Mouse (Mus musculus) lung, embryonic 16.5 days (tissue): ENCODE results near the gene Tspan9. TPM values are rescaled to one million over a fixed set of nuclear protein-coding genes. Genes with fewer than 3 reads are reported as not detected.

ENCODE experiments used
- ATAC-seq: fragments of 200-750 bp; cut with Nextera tagmentation; 2 replicates; pipeline ENCODE4 v1.8.0; 2017; ENCODE audit warnings: low read depth, mild to moderate bottlenecking, moderate library complexity
- H3K27ac ChIP-seq: fragments of 300-500 bp; sonication (generic); 2 replicates; pipeline ENCODE4 v1.5.1; 2014; ENCODE audit warnings: mild to moderate bottlenecking, control low read depth, low read length
- H3K27me3 ChIP-seq: fragments of 300-500 bp; sonication (generic); 2 replicates; pipeline ENCODE4 v1.6.1; 2014; ENCODE audit warnings: low read depth, low read length, mixed read lengths; ENCODE audit not compliant: control insufficient read depth, insufficient read depth
- H3K36me3 ChIP-seq: fragments of 300-500 bp; sonication (generic); 2 replicates; pipeline ENCODE4 v1.6.1; 2014; ENCODE audit warnings: low read length; ENCODE audit not compliant: control insufficient read depth, insufficient read depth
- H3K4me1 ChIP-seq: fragments of 300-500 bp; sonication (generic); replicated peaks from 2 replicates; pipeline ENCODE4 v1.6.1; 2014; ENCODE audit warnings: low read length, mixed read lengths; ENCODE audit not compliant: control insufficient read depth, insufficient read depth
- H3K4me2 ChIP-seq: fragments of 300-500 bp; sonication (generic); 2 replicates; pipeline ENCODE4 v1.6.1; 2014; ENCODE audit warnings: low read depth, low read length, control low read depth
- H3K4me3 ChIP-seq: fragments of 300-500 bp; sonication (generic); 2 replicates; pipeline ENCODE4 v1.5.1; 2014; ENCODE audit warnings: mild to moderate bottlenecking, low read length, control low read depth
- H3K9ac ChIP-seq: fragments of 300-500 bp; sonication (generic); 2 replicates; pipeline ENCODE4 v1.6.1; 2014; ENCODE audit warnings: low read length, control low read depth
- H3K9me3 ChIP-seq: fragments of 300-500 bp; sonication (generic); 2 replicates; pipeline ENCODE4 v1.6.1; 2016; ENCODE audit warnings: low read length; ENCODE audit not compliant: control insufficient read depth
- WGBS: fragments of 180-500 bp; shearing (Covaris S2); extraction: QIAGEN DNeasy Blood & Tissue Kit; methylation state at CpG from one replicate; pipeline ENCODE4 v1.1.7; 2014; 5-methylcytosine and 5-hydroxymethylcytosine counted together
- polyA plus RNA-seq: library from polyadenylated mRNA; unstranded; fragments of >200 nt; fragmentation: Nextera tagmentation; extraction: Ambion mirVana; gene quantifications from 2 replicates; pipeline ENCODE4 v1.2.1, GENCODE M21; 2015

The Tspan9 gene
- polyA plus RNA-seq, 1 experiment from 2014 or later: 158 TPM

DNA sequence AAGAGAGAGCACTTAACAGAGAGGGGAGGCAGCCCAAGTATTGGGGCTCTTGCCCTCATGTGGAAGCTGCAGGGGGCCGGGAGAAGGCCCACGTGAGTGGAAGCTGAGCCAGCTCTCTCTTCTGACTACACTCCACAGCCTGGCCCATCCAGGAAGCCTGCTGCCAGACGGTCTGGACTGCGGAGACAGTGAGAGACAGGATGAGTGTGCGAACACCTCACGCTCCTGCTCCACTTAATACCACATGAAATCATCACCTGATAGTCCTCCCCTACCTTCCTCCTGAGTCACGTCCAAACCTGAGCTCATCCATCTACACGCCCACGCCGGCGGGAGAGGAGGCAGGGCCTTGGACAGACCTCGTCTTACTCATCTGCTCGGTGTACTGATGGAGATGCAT lies 81.2 kb downstream of the Tspan9 start:
- Histone ChIP-seq H3K9ac (no peak overlapping the region), H3K27ac (no peak overlapping the region), H3K4me3 (no peak overlapping the region), H3K4me2 (no peak overlapping the region), H3K36me3 (no peaks in the 10 kb centered on the region), H3K9me3 (no peaks in the 10 kb centered on the region), H3K4me1 (peaks cover 6% of the 10 kb centered on the region), H3K27me3 (no peaks in the 10 kb centered on the region)
- 87% methylated on average over 13 of the region's 13 CpGs for WGBS
- ATAC-seq: no peak

DNA sequence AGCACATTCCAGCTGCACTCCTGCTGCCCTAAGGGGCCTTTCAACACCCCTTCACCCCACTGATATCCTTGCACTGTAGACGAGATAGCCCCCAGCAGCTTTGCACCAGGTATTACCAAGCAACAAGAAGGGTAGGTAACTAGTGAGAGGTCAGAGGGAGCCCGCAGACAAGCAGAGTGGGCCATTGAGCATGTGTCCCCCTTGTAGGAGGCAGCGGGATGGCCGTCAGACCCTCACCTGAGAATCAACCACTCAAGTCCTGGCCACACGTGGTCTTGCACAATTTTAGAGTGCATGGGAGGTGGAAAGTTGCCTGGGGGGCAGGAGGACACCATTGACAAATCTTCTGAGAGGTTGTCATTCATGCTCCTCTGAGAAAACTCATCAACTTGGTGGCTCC lies 82.1 kb downstream of the Tspan9 start:
- ATAC-seq: no peak
- H3K36me3 ChIP-seq: no peaks in the 10 kb centered on the region
- 82% methylated on average over 5 of the region's 5 CpGs for WGBS

DNA sequence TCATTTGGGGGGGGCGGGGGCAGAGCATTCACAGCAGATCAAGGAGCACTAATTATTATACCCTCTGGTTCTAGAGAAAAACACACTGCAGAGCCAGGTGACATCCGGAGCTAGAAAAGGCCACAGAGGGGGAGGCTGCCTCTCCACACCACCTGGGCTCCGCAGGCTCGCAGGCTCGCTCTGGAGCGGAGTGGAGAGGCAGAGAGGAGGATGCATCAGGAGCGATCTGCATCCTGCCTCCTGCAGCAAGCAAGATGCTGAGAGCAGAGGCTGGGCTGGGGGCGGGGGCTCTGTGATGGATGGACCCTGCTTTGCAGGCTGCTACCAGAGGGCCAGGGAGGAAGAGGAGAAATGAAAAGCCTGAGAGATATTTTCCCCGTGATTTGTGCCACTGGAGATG lies 84.8 kb downstream of the Tspan9 start:
- Histone ChIP-seq H3K27me3 (no peaks in the 10 kb centered on the region), H3K36me3 (no peaks in the 10 kb centered on the region), H3K4me1 (no peaks in the 10 kb centered on the region), H3K4me2 (no peak overlapping the region), H3K9me3 (no peaks in the 10 kb centered on the region), H3K4me3 (no peak overlapping the region), H3K9ac (no peak overlapping the region), H3K27ac (no peak overlapping the region)
- ATAC-seq: no peak
- 47% methylated on average over 9 of the region's 9 CpGs for WGBS

More for the DNA sequence above, 82.1 kb downstream of the Tspan9 start:
- H3K4me1 ChIP-seq: peaks cover 6% of the 10 kb centered on the region
- H3K27ac ChIP-seq: no peak overlapping the region
- no peak overlapping the region for H3K9ac ChIP-seq
- H3K9me3 ChIP-seq: no peaks in the 10 kb centered on the region
- no peaks in the 10 kb centered on the region for H3K27me3 ChIP-seq
- H3K4me3 ChIP-seq: no peak overlapping the region
- H3K4me2 ChIP-seq: no peak overlapping the region

DNA sequence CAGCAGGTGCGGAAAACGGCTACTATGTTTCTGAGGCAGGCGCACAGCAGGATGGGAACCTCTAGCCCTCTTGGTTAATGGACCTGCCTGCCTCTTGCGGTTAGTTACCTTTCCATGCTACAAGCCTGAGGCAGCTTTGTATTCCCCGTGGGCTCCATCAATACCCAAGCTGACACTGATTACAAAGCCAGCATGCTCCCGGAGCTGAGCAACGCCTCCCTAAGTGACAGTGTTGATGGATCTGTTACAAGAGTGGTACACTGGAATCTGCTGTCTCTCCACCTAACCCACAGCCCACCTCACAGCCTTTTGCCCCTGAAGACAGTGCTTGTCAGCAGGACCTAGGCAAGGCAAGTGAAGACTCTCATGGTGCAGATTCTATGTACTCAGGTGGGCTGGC lies 85.2 kb downstream of the Tspan9 start:
- Histone ChIP-seq H3K4me3 (no peak overlapping the region), H3K4me1 (no peaks in the 10 kb centered on the region), H3K9me3 (no peaks in the 10 kb centered on the region), H3K27me3 (no peaks in the 10 kb centered on the region), H3K4me2 (no peak overlapping the region), H3K36me3 (no peaks in the 10 kb centered on the region), H3K9ac (no peak overlapping the region), H3K27ac (no peak overlapping the region)
- ATAC-seq: no peak
- 55% methylated on average over 7 of the region's 7 CpGs for WGBS

DNA sequence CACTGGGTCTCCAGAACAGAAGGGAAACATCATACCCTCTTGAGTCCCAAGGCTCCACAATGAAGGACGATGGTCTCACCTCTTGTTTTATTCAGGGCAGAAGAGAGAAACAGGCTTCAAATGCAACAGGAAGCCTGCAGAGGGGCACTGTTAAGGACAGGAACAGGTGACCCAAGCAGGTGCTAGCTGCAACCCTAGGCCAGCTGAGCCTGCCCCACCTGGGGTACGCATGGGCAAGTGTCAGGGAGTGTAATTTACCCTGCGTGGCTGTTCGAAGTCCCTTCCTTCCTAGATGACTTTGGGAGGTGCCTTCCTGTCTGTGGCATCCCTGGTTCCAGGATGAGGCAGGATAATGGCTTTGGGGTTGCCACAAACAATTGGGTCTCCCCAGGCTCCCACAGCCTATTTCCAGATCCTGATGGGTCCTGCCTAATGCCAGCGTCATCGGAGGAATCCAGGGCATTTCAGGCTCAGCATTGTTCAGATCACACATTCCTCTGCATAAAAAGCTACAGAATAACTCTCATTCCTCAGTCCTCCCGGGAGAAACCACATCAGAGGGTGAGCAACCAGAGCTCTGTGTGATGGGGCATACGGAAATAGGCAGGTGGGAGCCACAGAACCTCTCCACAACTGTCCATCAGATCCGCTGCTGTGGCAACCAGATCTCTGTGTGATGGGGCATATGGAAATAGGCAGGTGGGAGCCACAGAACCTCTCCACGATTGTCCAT lies 90.2 kb downstream of the Tspan9 start:
- Histone ChIP-seq H3K27ac (no peak overlapping the region), H3K27me3 (no peaks in the 10 kb centered on the region), H3K4me2 (no peak overlapping the region), H3K36me3 (no peaks in the 10 kb centered on the region), H3K4me1 (no peaks in the 10 kb centered on the region), H3K4me3 (no peak overlapping the region), H3K9me3 (no peaks in the 10 kb centered on the region), H3K9ac (no peak overlapping the region)
- no peak for ATAC-seq
- 61% methylated on average over 10 of the region's 10 CpGs for WGBS

DNA sequence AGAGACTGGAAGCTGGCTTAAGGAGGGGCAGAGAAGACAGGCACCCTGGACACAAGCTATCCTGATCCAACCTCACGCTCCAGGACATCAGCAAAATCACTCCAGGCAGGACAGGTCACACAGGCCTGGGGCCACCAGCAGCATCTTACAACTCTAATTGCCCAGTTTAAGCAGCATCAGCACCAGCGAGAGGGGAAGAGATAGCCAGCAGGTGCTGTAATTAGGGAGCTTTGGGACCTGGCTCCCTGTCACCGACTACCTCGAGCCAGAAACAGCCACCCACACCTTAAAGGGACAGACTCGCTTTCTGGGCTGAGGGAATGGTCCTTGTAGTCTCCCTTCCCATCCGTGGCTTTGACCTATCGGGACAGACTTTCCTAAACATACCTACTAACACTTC lies 95.7 kb downstream of the Tspan9 start:
- Histone ChIP-seq H3K4me1 (peaks cover 7% of the 10 kb centered on the region; the same call in 1 of the 2 replicates), H3K4me2 (no peak overlapping the region), H3K36me3 (no peaks in the 10 kb centered on the region), H3K4me3 (no peak overlapping the region), H3K9ac (no peak overlapping the region), H3K27me3 (no peaks in the 10 kb centered on the region), H3K9me3 (no peaks in the 10 kb centered on the region), H3K27ac (no peak overlapping the region)
- no peak for ATAC-seq
- WGBS: 70% methylated on average over 7 of the region's 7 CpGs

DNA sequence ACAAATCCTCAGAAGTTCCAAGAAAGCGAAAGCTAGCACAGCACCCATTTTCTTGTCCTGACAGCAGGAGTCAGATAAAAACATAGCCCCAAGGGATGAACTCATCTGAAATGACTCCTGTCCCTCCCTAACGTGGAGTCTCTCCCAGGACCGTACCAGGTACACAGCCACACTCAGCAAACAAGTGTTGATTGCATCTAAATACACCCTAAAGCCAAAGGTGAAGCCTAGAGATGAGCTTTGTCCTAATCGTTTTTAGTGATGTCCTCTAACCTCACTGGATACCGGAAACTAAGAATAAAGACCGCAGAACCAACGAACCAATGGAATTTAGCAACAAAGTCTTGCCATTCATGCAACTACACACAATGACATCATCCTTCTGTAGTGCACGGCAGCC lies 96.2 kb downstream of the Tspan9 start:
- Histone ChIP-seq H3K4me2 (no peak overlapping the region), H3K9me3 (no peaks in the 10 kb centered on the region), H3K9ac (no peak overlapping the region), H3K36me3 (no peaks in the 10 kb centered on the region), H3K27ac (no peak overlapping the region), H3K4me1 (peaks cover 7% of the 10 kb centered on the region), H3K27me3 (no peaks in the 10 kb centered on the region), H3K4me3 (no peak overlapping the region)
- WGBS: 77% methylated on average over 8 of the region's 8 CpGs
- no peak for ATAC-seq

DNA sequence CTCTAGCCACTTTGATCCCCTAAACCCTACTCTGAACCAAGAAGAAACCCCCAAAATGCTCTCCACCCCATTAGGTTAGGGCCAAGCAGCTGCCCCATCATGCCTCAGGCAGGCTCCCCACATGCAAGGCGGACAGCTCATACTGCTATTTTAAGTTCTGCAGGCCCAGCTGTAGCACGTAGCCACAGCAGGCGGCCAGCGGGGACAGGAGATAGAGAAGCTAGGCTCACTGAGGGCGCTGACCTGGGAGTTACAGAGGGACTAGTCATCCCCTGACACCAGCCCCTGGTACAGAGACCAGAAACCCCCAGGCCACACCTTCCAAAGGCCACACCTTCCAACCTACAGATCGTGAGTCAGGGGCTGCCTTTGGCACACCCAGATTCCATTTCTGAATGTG lies 96.6 kb downstream of the Tspan9 start:
- Histone ChIP-seq H3K9me3 (no peaks in the 10 kb centered on the region), H3K27me3 (no peaks in the 10 kb centered on the region), H3K9ac (no peak overlapping the region), H3K4me1 (peaks cover 8% of the 10 kb centered on the region), H3K27ac (no peak overlapping the region), H3K36me3 (no peaks in the 10 kb centered on the region), H3K4me3 (no peak overlapping the region), H3K4me2 (no peak overlapping the region)
- no peak for ATAC-seq
- 78% methylated on average over 6 of the region's 6 CpGs for WGBS

DNA sequence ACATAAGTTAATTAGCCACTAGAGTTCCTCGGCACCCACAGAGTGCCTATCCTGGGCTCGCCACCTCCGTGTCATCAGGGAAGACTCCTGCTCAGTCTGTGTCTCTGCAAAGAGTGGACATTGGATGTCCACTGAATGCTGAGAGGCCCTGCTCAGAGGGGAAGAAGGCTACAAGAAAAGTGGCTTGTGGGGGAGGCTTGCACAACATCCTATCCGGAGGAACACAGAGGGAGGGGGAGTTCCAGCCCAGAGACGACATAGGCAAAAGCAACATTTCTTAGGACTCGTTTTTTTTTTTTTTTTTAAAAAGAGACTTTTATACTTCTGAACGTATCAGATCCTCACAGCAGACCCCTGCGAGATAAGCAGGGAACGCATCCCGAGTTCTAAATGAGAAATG lies 98.7 kb downstream of the Tspan9 start:
- Histone ChIP-seq H3K27ac (no peak overlapping the region), H3K4me1 (peaks cover 10% of the 10 kb centered on the region)
- 60% methylated on average over 10 of the region's 10 CpGs for WGBS

DNA sequence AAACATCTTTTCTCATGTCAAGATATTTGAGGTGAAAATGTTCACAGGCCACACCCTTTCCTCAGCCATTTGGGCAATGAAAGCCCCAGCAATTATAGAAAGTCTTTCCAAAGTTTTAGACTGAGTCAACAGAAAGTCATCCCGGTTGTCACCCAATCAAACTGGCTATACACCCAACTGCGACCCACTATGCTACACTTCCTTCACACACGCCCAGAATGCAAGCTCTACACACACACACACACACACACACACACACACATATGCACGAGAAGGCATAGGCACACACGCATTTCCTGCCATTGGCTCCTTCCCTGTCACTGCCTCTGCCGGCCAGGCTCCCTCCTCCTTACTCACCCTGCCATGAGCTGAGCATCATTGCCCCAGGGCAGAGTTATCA lies 99.9 kb downstream of the Tspan9 start:
- H3K4me2 ChIP-seq: no peak overlapping the region
- ATAC-seq: no peak
- no peaks in the 10 kb centered on the region for H3K36me3 ChIP-seq
- peaks cover 12% of the 10 kb centered on the region for H3K4me1 ChIP-seq
- no peak overlapping the region for H3K4me3 ChIP-seq
- 58% methylated on average over 6 of the region's 6 CpGs for WGBS
- no peaks in the 10 kb centered on the region for H3K9me3 ChIP-seq
- no peak overlapping the region for H3K27ac ChIP-seq
- H3K27me3 ChIP-seq: no peaks in the 10 kb centered on the region
- H3K9ac ChIP-seq: no peak overlapping the region

More for the DNA sequence above, 98.7 kb downstream of the Tspan9 start:
- H3K4me2 ChIP-seq: no peak overlapping the region
- H3K4me3 ChIP-seq: no peak overlapping the region
- no peaks in the 10 kb centered on the region for H3K27me3 ChIP-seq
- no peak for ATAC-seq
- no peak overlapping the region for H3K9ac ChIP-seq
- H3K36me3 ChIP-seq: no peaks in the 10 kb centered on the region
- no peaks in the 10 kb centered on the region for H3K9me3 ChIP-seq
